8 mouse cellular contexts compared by ENCODE assay signal in the genomic region with DNA sequence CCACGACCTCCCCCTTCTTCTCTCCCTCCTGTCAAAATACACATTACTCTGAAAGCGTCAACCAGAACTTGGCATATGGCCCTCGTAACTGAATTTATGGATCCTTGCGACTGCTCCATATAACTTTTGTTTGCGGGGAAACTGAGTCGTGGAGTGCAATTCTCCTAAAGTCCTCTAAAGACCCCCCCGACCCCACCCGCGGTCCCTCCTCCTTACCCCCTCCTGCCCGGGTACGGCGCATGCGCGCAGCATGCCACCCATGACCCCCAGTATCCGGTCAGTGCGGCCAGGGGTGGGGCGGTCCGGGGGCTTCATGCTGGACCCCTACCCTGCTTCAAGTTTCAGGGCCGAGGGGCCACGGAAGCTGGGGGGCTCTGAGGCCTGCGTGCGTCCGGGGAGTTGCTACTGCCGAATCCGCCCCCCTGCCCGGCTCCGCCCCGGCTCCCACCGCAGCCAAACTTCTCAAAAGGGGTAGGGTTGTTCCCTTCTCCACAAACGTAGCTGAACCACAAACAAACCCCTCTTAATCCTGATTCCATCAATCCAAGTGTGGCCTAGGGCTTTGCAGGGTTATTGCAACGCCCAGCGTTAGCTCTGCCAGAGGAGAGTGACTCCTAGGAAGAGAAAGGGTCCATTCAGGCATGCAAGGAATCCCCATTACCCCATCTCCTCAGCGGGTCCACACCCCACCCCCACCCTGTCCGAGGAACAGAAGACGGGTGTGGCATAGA. TPM values are rescaled to one million over a fixed set of nuclear protein-coding genes. Genes with fewer than 3 reads are reported as not detected.
DNase-seq lines count a peak whose midpoint lies in the region; ATAC-seq and TF ChIP-seq lines count a peak whose summit lies in the region.

A gene (minus strand): TSS at position 433 of the 731 bp plus-strand sequence.

- H3K27ac ChIP-seq in intestine, postnatal 0 days (ENCODE audit: low read depth, low read length) = peak within 1 kb of the TSS; percentile 37
- peak within 1 kb of the TSS; percentile 81 for H3K27ac ChIP-seq in liver, embryonic 14.5 days
- peak within 1 kb of the TSS; percentile 84 for H3K27ac ChIP-seq in neural tube, embryonic 15.5 days (replicated peaks)

- TF ChIP-seq EP300 in liver, embryonic 14.5 days (IDR thresholded peaks at IDR 0.05; ENCODE audit: low read depth) = no peak

- peak; percentile 30 for DNase-seq in layer of hippocampus, adult 11-12 months (ENCODE audit: low spot score)
- no peak for DNase-seq in layer of hippocampus, adult 9-10 months (ENCODE audit: low spot score)
- DNase-seq in embryo, embryonic 10 days (ENCODE audit: low spot score) = peak; percentile 73
- peak; percentile 99 for DNase-seq in heart, adult 11 months
- no peak for DNase-seq in liver, embryonic 14.5 days (ENCODE audit: low read depth in 3 of 3, low spot score in 3 of 3)
- DNase-seq in spleen, adult 12 weeks (ENCODE audit: low spot score) = no peak

- H3K27me3 ChIP-seq in intestine, postnatal 0 days (replicated peaks; ENCODE audit: control insufficient read depth, insufficient read depth, low read length) = peaks cover 22% of the 10 kb centered on the region
- no peaks in the 10 kb centered on the region for H3K27me3 ChIP-seq in liver, embryonic 14.5 days (ENCODE audit: control insufficient read depth, insufficient read depth, low read length)
- no peaks in the 10 kb centered on the region for H3K27me3 ChIP-seq in neural tube, embryonic 15.5 days (replicated peaks)

- peaks cover 8% of the 10 kb centered on the region; the same call in 1 of the 2 replicates for H3K36me3 ChIP-seq in intestine, postnatal 0 days (ENCODE audit: control insufficient read depth, insufficient read depth)
- H3K36me3 ChIP-seq in liver, embryonic 14.5 days (replicated peaks; ENCODE audit: control insufficient read depth, insufficient read depth, low read depth) = no peaks in the 10 kb centered on the region
- H3K36me3 ChIP-seq in neural tube, embryonic 15.5 days = peaks cover 27% of the 10 kb centered on the region

- 0 out of 2 replicates have a peak, but pooled peaks cover 2% of the 10 kb centered on the region for H3K4me1 ChIP-seq in intestine, postnatal 0 days (replicated peaks; ENCODE audit: control insufficient read depth, insufficient read depth, low read length)
- peaks cover 37 to 44% of the 10 kb centered on the region in 2 experiments for H3K4me1 ChIP-seq in liver, embryonic 14.5 days (replicated peaks; ENCODE audit: control insufficient read depth in 2 of 2, insufficient read depth in 2 of 2, low read length in 1 of 2)
- peaks cover 66% of the 10 kb centered on the region for H3K4me1 ChIP-seq in neural tube, embryonic 15.5 days

- no peak for TF ChIP-seq CTCF in intestine, postnatal 0 days (IDR thresholded peaks at IDR 0.05; ENCODE audit: low read depth)
- TF ChIP-seq CTCF in liver, embryonic 14.5 days (IDR thresholded peaks at IDR 0.05; ENCODE audit: low read depth) = no peak

- peak within 1 kb of the TSS; percentile 55 for H3K9ac ChIP-seq in intestine, postnatal 0 days (ENCODE audit: low read depth, low read length)
- peak within 1 kb of the TSS; percentile 82 for H3K9ac ChIP-seq in liver, embryonic 14.5 days (replicated peaks)
- H3K9ac ChIP-seq in neural tube, embryonic 15.5 days (replicated peaks) = peak within 1 kb of the TSS; percentile 89

- WGBS in intestine, postnatal 0 days = 14% methylated on average over 35 of the region's 35 CpGs
- WGBS in liver, embryonic 14.5 days (ENCODE audit: insufficient replicate concordance) = 2% methylated on average over 35 of the region's 35 CpGs
- 3% methylated on average over 35 of the region's 35 CpGs for WGBS in neural tube, embryonic 15.5 days

- 0 out of 2 replicates have a peak, but pooled peaks have one; percentile 4 for ATAC-seq in intestine, postnatal 0 days
- ATAC-seq in liver, embryonic 14.5 days (ENCODE audit: insufficient read depth) = peak; percentile 5; the same call in 1 of the 2 replicates
- no peak for ATAC-seq in neural tube, embryonic 15.5 days (ENCODE audit: low FRiP score)

- H3K4me2 ChIP-seq in intestine, postnatal 0 days (replicated peaks; ENCODE audit: low read depth) = peak within 1 kb of the TSS; percentile 81
- peak within 1 kb of the TSS; percentile 100 for H3K4me2 ChIP-seq in liver, embryonic 14.5 days (ENCODE audit: low read depth)
- peak within 1 kb of the TSS; percentile 97 for H3K4me2 ChIP-seq in neural tube, embryonic 15.5 days

- H3K9me3 ChIP-seq in intestine, postnatal 0 days (ENCODE audit: control insufficient read depth) = no peaks in the 10 kb centered on the region
- no peaks in the 10 kb centered on the region for H3K9me3 ChIP-seq in liver, embryonic 14.5 days (ENCODE audit: control insufficient read depth, low read length)
- H3K9me3 ChIP-seq in neural tube, embryonic 15.5 days (replicated peaks) = no peaks in the 10 kb centered on the region

- H3K4me3 ChIP-seq in intestine, postnatal 0 days (ENCODE audit: low read depth, low read length) = peak within 1 kb of the TSS; percentile 57
- peak within 1 kb of the TSS; percentile 63 to 74 for H3K4me3 ChIP-seq in liver, embryonic 14.5 days (ENCODE audit: insufficient read depth in 1 of 2, low read depth in 2 of 2, low read length in 2 of 2)
- peak within 1 kb of the TSS; percentile 75 for H3K4me3 ChIP-seq in neural tube, embryonic 15.5 days (replicated peaks)

RNA-seq across cellular contexts. Expression of the gene that starts here (rescaled TPM):
- 14.4 and 15.1 TPM in 2 replicates for polyA plus RNA-seq in intestine, postnatal 0 days (2015; fragmentation: Nextera tagmentation; extraction: Ambion mirVana)
- 6.9 and 7.7 TPM in 2 replicates for polyA plus RNA-seq in liver, embryonic 14.5 days (2012; rRNA removed)
- 3.4 and 4.8 TPM in 2 replicates for polyA plus RNA-seq in liver, embryonic 14.5 days (2014; fragmentation: Nextera tagmentation; extraction: Ambion mirVana)
- polyA plus RNA-seq in neural tube, embryonic 15.5 days (2015; fragmentation: Nextera tagmentation; extraction: Ambion mirVana) = 32.7 and 34.9 TPM in 2 replicates

Comparison
In these comparisons a context has a peak if more than half of its experiments do, and no peak if none do; other contexts are left out.
1. DNase-seq: peak in layer of hippocampus, adult 11-12 months (single experiment), embryo, embryonic 10 days (single experiment) and heart, adult 11 months (single experiment); none in layer of hippocampus, adult 9-10 months (single experiment), liver, embryonic 14.5 days (0 of 3) and spleen, adult 12 weeks (single experiment).
2. Peak in every context shown above with its lines, with median percentiles within 50 percentile points of each other: H3K27ac ChIP-seq, H3K4me2 ChIP-seq, H3K4me3 ChIP-seq and H3K9ac ChIP-seq.